Comparison of ENCODE assay signal across 8 mouse cellular contexts in the genomic region with DNA sequence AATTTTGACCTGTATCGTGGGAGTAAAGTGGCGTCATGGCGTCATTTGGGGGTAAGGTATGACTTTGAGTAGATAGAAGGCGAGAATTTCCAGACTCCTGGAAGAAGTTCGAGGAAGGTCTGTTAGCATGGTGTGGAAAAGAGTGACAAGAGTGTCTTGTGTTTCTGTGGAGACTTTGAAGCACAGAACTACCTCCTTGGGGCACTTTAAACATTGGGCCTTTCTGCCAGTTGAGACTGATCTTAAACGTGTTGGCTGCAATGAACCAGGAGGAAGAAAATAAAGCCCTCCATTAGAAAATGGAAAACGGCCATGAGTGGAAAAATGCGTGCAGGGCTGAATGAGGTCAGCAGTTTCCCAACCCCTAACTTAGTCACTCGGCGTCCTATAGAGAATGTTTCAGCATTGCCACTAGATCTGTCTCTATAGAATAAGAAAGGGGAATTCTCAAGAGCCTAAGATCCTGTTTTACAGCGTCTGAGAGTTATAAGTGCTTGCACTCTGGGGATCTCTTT. TPM values are rescaled to one million over a fixed set of nuclear protein-coding genes. Genes with fewer than 3 reads are reported as not detected.
DNase-seq lines count a peak whose midpoint lies in the region; ATAC-seq lines count a peak whose summit lies in the region.

No protein-coding gene starts in this region.

- H3K9me3 ChIP-seq in heart, embryonic 14.5 days (ENCODE audit: control insufficient read depth, low read length): no peaks in the 10 kb centered on the region
- no peaks in the 10 kb centered on the region for H3K9me3 ChIP-seq in hindbrain, embryonic 16.5 days (ENCODE audit: control insufficient read depth, low read length)
- H3K9me3 ChIP-seq in midbrain, embryonic 14.5 days (ENCODE audit: control insufficient read depth, low read length): no peaks in the 10 kb centered on the region

- H3K27ac ChIP-seq in heart, embryonic 14.5 days (replicated peaks in 1 of 2; ENCODE audit: control insufficient read depth in 1 of 2, insufficient read depth in 1 of 2, low read depth in 2 of 2, low read length in 2 of 2): peak overlapping the region; percentile 78 to 80; a peak in 3 of 4 replicates
- H3K27ac ChIP-seq in hindbrain, embryonic 16.5 days (ENCODE audit: low read depth, low read length): no peak overlapping the region
- H3K27ac ChIP-seq in midbrain, embryonic 14.5 days (replicated peaks; ENCODE audit: low read depth, low read length): no peak overlapping the region

- H3K4me1 ChIP-seq in heart, embryonic 14.5 days (ENCODE audit: control insufficient read depth in 2 of 2, insufficient read depth in 2 of 2, low read length in 2 of 2): peaks cover 0 to 16% of the 10 kb centered on the region in 2 experiments; a peak in 2 of 4 replicates
- H3K4me1 ChIP-seq in hindbrain, embryonic 16.5 days (ENCODE audit: control insufficient read depth, insufficient read depth, low read depth, low read length): peaks cover 16% of the 10 kb centered on the region
- H3K4me1 ChIP-seq in midbrain, embryonic 14.5 days (ENCODE audit: control insufficient read depth, insufficient read depth, low read length): peaks cover 17% of the 10 kb centered on the region

- 6% methylated on average over 11 of the region's 11 CpGs for WGBS in heart, embryonic 14.5 days
- 13% methylated on average over 11 of the region's 11 CpGs for WGBS in hindbrain, embryonic 16.5 days
- 16% methylated on average over 11 of the region's 11 CpGs for whole genome bisulfite sequencing in midbrain, embryonic 14.5 days

- H3K9ac ChIP-seq in heart, embryonic 14.5 days (ENCODE audit: low read length): peak overlapping the region; percentile 94
- H3K9ac ChIP-seq in hindbrain, embryonic 16.5 days (ENCODE audit: low read depth, low read length): peak overlapping the region; percentile 80
- H3K9ac ChIP-seq in midbrain, embryonic 14.5 days (replicated peaks; ENCODE audit: low read length): peak overlapping the region; percentile 86

- no peaks in the 10 kb centered on the region for H3K27me3 ChIP-seq in heart, embryonic 14.5 days (ENCODE audit: control insufficient read depth, insufficient read depth, low read length)
- H3K27me3 ChIP-seq in hindbrain, embryonic 16.5 days (replicated peaks; ENCODE audit: control insufficient read depth, insufficient read depth, low read length): no peaks in the 10 kb centered on the region
- no peaks in the 10 kb centered on the region for H3K27me3 ChIP-seq in midbrain, embryonic 14.5 days (ENCODE audit: control insufficient read depth, insufficient read depth, low read length)

- no peak for ATAC-seq in heart, embryonic 14.5 days (ENCODE audit: insufficient number of reproducible peaks, insufficient read depth, low FRiP score, low read depth)
- ATAC-seq in hindbrain, embryonic 16.5 days: no peak
- ATAC-seq in midbrain, embryonic 14.5 days (ENCODE audit: low FRiP score, low TSS enrichment): no peak

- peak overlapping the region; percentile 88 for H3K4me2 ChIP-seq in heart, embryonic 14.5 days (ENCODE audit: low read length)
- peak overlapping the region; percentile 86 for H3K4me2 ChIP-seq in hindbrain, embryonic 16.5 days (ENCODE audit: low read length)
- peak overlapping the region; percentile 91 for H3K4me2 ChIP-seq in midbrain, embryonic 14.5 days (ENCODE audit: low read length)

- no peak for DNase-seq in heart, adult 9 months (ENCODE audit: low spot score in 2 of 2)
- peak; percentile 35 for DNase-seq in c-Kit-positive CD71-positive TER-119-positive erythroid progenitor cells, embryonic 14.5 days (ENCODE audit: low spot score)
- DNase-seq in midbrain, embryonic 14.5 days: no peak
- no peak for DNase-seq in layer of hippocampus, adult 8-10 months (ENCODE audit: low spot score in 2 of 2)
- no peak for DNase-seq in thymus, postnatal 14 days
- DNase-seq in kidney, adult 8-10 months: no peak

- peaks cover 23% of the 10 kb centered on the region for H3K36me3 ChIP-seq in heart, embryonic 14.5 days (ENCODE audit: control insufficient read depth, insufficient read depth, low read length)
- H3K36me3 ChIP-seq in hindbrain, embryonic 16.5 days (ENCODE audit: control insufficient read depth, insufficient read depth, low read length): peaks cover 11% of the 10 kb centered on the region
- H3K36me3 ChIP-seq in midbrain, embryonic 14.5 days (ENCODE audit: control insufficient read depth, insufficient read depth, low read length): peaks cover 27% of the 10 kb centered on the region

- H3K4me3 ChIP-seq in heart, embryonic 14.5 days (ENCODE audit: control insufficient read depth in 1 of 2, insufficient read depth in 1 of 2, low read depth in 1 of 2, low read length in 2 of 2): peak overlapping the region; percentile 68 to 93
- peak overlapping the region; percentile 76 for H3K4me3 ChIP-seq in hindbrain, embryonic 16.5 days (ENCODE audit: low read length)
- H3K4me3 ChIP-seq in midbrain, embryonic 14.5 days (replicated peaks; ENCODE audit: low read depth, low read length): peak overlapping the region; percentile 82

RNA-seq across cellular contexts. Expression of gene M6pr, which starts 1.0 kb away (rescaled TPM):
- polyA plus RNA-seq in heart, embryonic 14.5 days (2014; fragmentation: Nextera tagmentation; extraction: Ambion mirVana): 76.2 and 77.2 TPM in 2 replicates
- 51.8 and 53.1 TPM in 2 replicates for polyA plus RNA-seq in hindbrain, embryonic 16.5 days (2015; fragmentation: Nextera tagmentation; extraction: Ambion mirVana)
- polyA plus RNA-seq in midbrain, embryonic 14.5 days (2014; fragmentation: Nextera tagmentation; extraction: Ambion mirVana): 40.2 and 60.9 TPM in 2 replicates
- total RNA-seq in layer of hippocampus, adult 8-10 months (2022): 10 to 100 TPM; 81.2 to 92.7 (median 89.2) TPM

RNA-seq across cellular contexts. Expression of gene Klrg1, which starts 26.8 kb away (rescaled TPM):
- polyA plus RNA-seq in heart, embryonic 14.5 days (2014; fragmentation: Nextera tagmentation; extraction: Ambion mirVana): not detected in 2 replicates
- 0.99 and 1.1 TPM in 2 replicates for polyA plus RNA-seq in hindbrain, embryonic 16.5 days (2015; fragmentation: Nextera tagmentation; extraction: Ambion mirVana)
- 0.92 and 1.0 TPM in 2 replicates for polyA plus RNA-seq in midbrain, embryonic 14.5 days (2014; fragmentation: Nextera tagmentation; extraction: Ambion mirVana)
- total RNA-seq in layer of hippocampus, adult 8-10 months (2022): under 1 TPM in 3 of 4 experiments, not detected in 1; 0.36 to 0.74 (median 0.55) TPM

RNA-seq across cellular contexts. Expression of gene Phc1, which starts 30.9 kb away (rescaled TPM):
- 11.6 and 13.2 TPM in 2 replicates for polyA plus RNA-seq in heart, embryonic 14.5 days (2014; fragmentation: Nextera tagmentation; extraction: Ambion mirVana)
- 21.1 and 27.2 TPM in 2 replicates for polyA plus RNA-seq in hindbrain, embryonic 16.5 days (2015; fragmentation: Nextera tagmentation; extraction: Ambion mirVana)
- polyA plus RNA-seq in midbrain, embryonic 14.5 days (2014; fragmentation: Nextera tagmentation; extraction: Ambion mirVana): 43.3 and 46.7 TPM in 2 replicates
- total RNA-seq in layer of hippocampus, adult 8-10 months (2022): 10 to 100 TPM; 48.8 to 66.7 (median 61.3) TPM

Comparison
In these comparisons a context has a peak if more than half of its experiments do, and no peak if none do; other contexts are left out.
1. H3K27ac ChIP-seq: peak in heart, embryonic 14.5 days (2 of 2); none in hindbrain, embryonic 16.5 days (single experiment) and midbrain, embryonic 14.5 days (single experiment).
2. Peak in every context shown above with its lines, with median percentiles within 50 percentile points of each other: H3K4me2 ChIP-seq, H3K4me3 ChIP-seq and H3K9ac ChIP-seq.